Mouse (Mus musculus) spleen, adult 2 months (tissue): ENCODE results near the gene Chmp3. TPM values are rescaled to one million over a fixed set of nuclear protein-coding genes. Genes with fewer than 3 reads are reported as not detected.

Source experiments
- DNase-seq, 2 experiments: peaks; one replicate each; pipeline versions ENCODE4 v3.0.0 to v3.0.0-alpha.2; 2012 to 2021; ENCODE audit warnings: low spot score in 2 of 2, low read depth in 1 of 2
- H3K27ac ChIP-seq: fragments of 200-500 bp; 2 replicates; pipeline ENCODE4 v1.5.1; 2012; ENCODE audit warnings: low read length, inconsistent platforms; ENCODE audit not compliant: insufficient read depth
- H3K27me3 ChIP-seq: fragments of 200-500 bp; 2 replicates; pipeline ENCODE4 v1.6.1; 2012; ENCODE audit warnings: mild to moderate bottlenecking, moderate library complexity, low read length, inconsistent platforms; ENCODE audit not compliant: control insufficient read depth, insufficient read depth
- H3K36me3 ChIP-seq: fragments of 200-500 bp; 2 replicates; pipeline ENCODE4 v1.6.1; 2012; ENCODE audit warnings: mild to moderate bottlenecking, low read length, inconsistent platforms; ENCODE audit not compliant: control insufficient read depth, insufficient read depth
- H3K4me1 ChIP-seq: fragments of 200-500 bp; 2 replicates; pipeline ENCODE4 v1.6.1; 2011; ENCODE audit warnings: inconsistent platforms; ENCODE audit not compliant: control insufficient read depth, insufficient read depth, insufficient read length
- H3K4me3 ChIP-seq: fragments of 200-500 bp; 2 replicates; pipeline ENCODE4 v1.5.1; 2011; ENCODE audit warnings: mild to moderate bottlenecking, inconsistent platforms; ENCODE audit not compliant: insufficient read depth, insufficient read length; ENCODE audit errors: extremely low read depth
- CTCF ChIP-seq: fragments of 200-500 bp; IDR thresholded peaks from 2 replicates; pipeline ENCODE4 v1.5.1; 2011; ENCODE audit warnings: mild to moderate bottlenecking, inconsistent platforms; ENCODE audit not compliant: insufficient read depth, insufficient read length, insufficient replicate concordance; ENCODE audit errors: extremely low read depth
- POLR2A ChIP-seq: fragments of 200-500 bp; IDR thresholded peaks from 2 replicates; pipeline ENCODE4 v1.6.1; 2011; ENCODE audit warnings: low read depth, low read length, inconsistent platforms
- WGBS: fragments of 180-500 bp; shearing (Covaris S2); methylation state at CpG from one replicate; pipeline ENCODE4 v1.1.7; 2018; 5-methylcytosine and 5-hydroxymethylcytosine counted together
- polyA plus RNA-seq: library from polyadenylated mRNA; depleted of rRNA; stranded (reverse); fragments of >200 nt; gene quantifications from 2 replicates; pipeline ENCODE4 v1.2.3, GENCODE M21; 2012

Gene Chmp3
- polyA plus RNA-seq, 1 experiment: 15.3 TPM

DNA sequence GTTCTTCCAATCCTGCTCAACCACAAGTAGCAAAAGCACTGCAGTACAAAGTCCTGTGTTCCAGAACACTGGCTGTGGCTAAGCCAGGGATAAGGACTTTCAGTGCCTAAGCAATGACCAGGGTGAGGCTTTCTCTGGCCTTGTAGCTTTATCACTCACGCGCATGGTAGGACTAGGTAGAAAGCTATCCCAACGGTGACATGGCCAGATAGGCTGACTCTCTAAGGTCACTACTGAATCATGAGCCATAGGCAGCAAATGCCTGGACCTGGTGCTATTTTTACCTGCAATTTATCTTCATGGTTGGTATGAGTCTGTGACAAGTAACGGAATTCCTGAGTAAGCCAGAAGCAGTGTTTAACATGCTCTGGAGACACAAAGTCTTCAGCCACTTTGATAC lies 46.6 kb downstream of the Chmp3 start:
- 94% methylated on average over 4 of the region's 4 CpGs for WGBS
- TF ChIP-seq POLR2A: no peak
- TF ChIP-seq CTCF: no peak
- no peak overlapping the region for H3K27ac ChIP-seq
- peaks cover 48% of the 10 kb centered on the region for H3K36me3 ChIP-seq
- no peaks in the 10 kb centered on the region for H3K27me3 ChIP-seq
- no peak overlapping the region for H3K4me3 ChIP-seq
- H3K4me1 ChIP-seq: no peaks in the 10 kb centered on the region
- DNase-seq: no peak

DNA sequence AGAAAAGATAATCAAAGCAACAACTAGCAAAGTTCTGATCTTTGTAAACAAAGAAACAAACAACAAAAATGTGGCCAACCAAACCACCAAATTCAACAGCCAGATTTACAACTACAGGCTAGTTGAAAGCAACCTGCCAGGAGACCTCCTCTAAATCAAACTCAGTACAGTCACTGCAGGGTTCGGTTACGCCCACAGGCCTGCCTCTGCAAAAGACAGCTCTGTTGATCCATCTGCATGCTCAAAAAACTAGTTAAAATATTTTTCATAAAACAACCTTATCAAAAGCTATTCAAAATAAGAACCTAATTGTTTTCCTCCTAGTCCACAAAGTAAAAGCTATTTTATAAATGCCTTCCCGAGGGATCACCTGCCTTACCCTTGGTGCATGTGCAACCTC lies 64.2 kb downstream of the Chmp3 start:
- H3K36me3 ChIP-seq: peaks cover 39% of the 10 kb centered on the region
- no peak overlapping the region for H3K4me3 ChIP-seq
- DNase-seq: no peak
- WGBS: 97% methylated on average over 3 of the region's 3 CpGs
- TF ChIP-seq CTCF: no peak
- TF ChIP-seq POLR2A: no peak
- no peaks in the 10 kb centered on the region for H3K27me3 ChIP-seq
- no peaks in the 10 kb centered on the region for H3K4me1 ChIP-seq
- no peak overlapping the region for H3K27ac ChIP-seq

DNA sequence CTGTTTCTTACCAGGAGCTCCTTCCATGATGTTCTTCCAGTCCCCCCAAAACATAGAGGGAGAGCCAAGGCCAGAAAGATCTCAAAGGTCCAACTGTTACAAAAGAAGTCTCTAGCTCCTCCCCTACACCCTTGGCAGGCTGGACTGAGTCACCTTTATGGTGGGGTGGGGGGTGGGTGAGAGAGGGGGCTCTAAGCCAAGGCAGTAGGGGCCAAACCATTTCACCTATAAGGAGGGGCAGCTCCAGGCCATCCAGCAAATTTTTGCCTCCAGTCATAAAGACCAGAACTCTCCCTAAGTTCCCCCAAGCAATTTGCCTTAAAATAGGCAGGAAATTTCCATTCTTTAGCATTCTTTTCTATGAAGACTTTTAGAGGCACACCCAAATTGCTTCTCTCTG lies 65.4 kb downstream of the Chmp3 start:
- no peak for DNase-seq

DNA sequence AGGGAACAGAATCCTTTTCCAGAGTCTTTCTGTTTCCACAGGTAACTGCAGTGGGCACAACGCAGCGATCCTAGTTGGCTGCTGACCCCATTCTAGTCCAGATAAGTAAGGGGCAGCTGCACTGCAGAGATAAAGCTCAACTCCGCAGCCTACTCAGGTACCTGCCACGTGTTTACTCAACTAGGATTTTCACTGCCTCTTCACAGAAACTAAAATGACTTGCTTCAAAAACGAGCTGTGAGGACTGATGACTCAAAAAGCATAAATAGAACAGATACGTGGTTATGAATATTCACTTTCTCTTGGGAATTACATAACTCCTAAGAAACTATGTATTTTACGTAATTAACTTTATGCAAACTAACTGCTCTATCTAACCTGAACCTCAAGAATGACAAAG lies 66.4 kb downstream of the Chmp3 start:
- Histone ChIP-seq H3K4me3 (no peak overlapping the region), H3K4me1 (no peaks in the 10 kb centered on the region), H3K36me3 (peaks cover 38% of the 10 kb centered on the region), H3K27ac (no peak overlapping the region), H3K27me3 (no peaks in the 10 kb centered on the region)
- WGBS: 82% methylated on average over 7 of the region's 7 CpGs
- no peak for TF ChIP-seq CTCF
- TF ChIP-seq POLR2A: no peak
- DNase-seq: no peak

More for the DNA sequence above, 65.4 kb downstream of the Chmp3 start:
- Histone ChIP-seq H3K4me3 (no peak overlapping the region), H3K27ac (no peak overlapping the region), H3K4me1 (no peaks in the 10 kb centered on the region), H3K27me3 (no peaks in the 10 kb centered on the region), H3K36me3 (peaks cover 38% of the 10 kb centered on the region)
- TF ChIP-seq CTCF (no peak), POLR2A (no peak)

DNA sequence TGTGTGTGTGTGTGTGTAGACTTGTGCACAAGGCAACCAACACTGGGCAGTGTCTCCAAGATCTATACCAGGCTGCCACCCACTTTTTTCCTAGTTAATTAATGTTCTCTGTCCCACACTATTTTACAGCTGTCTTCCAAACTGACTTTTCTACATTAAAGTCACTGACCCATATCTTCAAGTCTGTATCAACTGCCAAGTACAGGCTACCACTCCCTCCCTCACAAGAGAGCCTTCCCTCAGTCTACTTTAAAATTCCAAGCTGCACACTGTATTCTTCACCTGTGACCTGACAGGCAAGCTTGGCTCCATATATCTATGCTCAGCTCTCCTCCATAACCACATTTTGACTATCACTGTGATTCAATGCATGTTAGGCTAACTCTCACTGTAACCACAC lies 69.6 kb downstream of the Chmp3 start:
- H3K4me1 ChIP-seq: no peaks in the 10 kb centered on the region
- H3K27me3 ChIP-seq: no peaks in the 10 kb centered on the region
- no peak for DNase-seq
- no peak for TF ChIP-seq CTCF
- TF ChIP-seq POLR2A: no peak
- H3K4me3 ChIP-seq: no peak overlapping the region
- peaks cover 47% of the 10 kb centered on the region for H3K36me3 ChIP-seq
- no peak overlapping the region for H3K27ac ChIP-seq

DNA sequence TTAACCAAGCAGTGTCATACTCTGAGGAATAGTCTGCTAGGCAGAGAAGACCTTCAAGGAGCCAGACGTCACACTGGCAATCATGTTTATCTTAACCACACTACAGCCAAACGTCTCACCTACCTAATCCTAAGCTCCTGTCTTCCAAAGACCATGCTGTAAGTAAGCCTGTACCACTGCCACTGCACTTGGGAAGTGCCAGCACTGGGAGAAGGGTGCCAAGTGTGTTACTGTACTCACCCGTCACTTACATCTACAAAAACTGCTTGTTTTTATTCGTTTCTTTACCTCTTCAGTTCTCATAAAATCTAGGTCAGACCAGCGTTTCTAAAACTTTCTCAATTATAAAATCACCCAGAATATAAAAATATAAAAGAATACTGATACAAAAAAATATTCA lies 73.4 kb downstream of the Chmp3 start:
- 85% methylated on average over 5 of the region's 5 CpGs for WGBS
- DNase-seq: no peak
- Histone ChIP-seq H3K4me3 (no peak overlapping the region), H3K36me3 (peaks cover 46% of the 10 kb centered on the region), H3K27me3 (no peaks in the 10 kb centered on the region), H3K4me1 (no peaks in the 10 kb centered on the region), H3K27ac (no peak overlapping the region)
- TF ChIP-seq CTCF (no peak), POLR2A (no peak)

DNA sequence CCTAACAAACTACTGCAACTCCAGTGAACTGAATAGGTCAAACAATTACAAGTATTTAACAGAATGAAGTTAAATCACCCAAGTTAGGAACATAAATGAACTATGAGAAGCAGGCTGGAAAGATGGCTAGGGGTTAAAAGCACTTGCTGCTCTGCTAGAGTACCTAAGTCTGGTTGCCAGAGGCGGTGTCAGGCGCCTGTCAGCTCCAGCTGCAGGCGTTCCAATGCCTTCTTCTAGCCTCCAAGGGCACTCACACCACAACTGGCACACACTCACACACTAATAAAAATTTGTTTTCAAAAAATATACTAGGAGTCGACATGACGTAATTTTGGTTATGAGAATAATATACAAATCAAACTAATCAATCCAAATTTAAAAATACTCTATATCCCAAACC lies 78.0 kb downstream of the Chmp3 start:
- peaks cover 37% of the 10 kb centered on the region for H3K36me3 ChIP-seq
- H3K27ac ChIP-seq: no peak overlapping the region
- WGBS: 94% methylated on average over 5 of the region's 5 CpGs
- no peak overlapping the region for H3K4me3 ChIP-seq
- TF ChIP-seq POLR2A (no peak), CTCF (no peak)
- no peaks in the 10 kb centered on the region for H3K27me3 ChIP-seq
- DNase-seq: no peak
- H3K4me1 ChIP-seq: no peaks in the 10 kb centered on the region

DNA sequence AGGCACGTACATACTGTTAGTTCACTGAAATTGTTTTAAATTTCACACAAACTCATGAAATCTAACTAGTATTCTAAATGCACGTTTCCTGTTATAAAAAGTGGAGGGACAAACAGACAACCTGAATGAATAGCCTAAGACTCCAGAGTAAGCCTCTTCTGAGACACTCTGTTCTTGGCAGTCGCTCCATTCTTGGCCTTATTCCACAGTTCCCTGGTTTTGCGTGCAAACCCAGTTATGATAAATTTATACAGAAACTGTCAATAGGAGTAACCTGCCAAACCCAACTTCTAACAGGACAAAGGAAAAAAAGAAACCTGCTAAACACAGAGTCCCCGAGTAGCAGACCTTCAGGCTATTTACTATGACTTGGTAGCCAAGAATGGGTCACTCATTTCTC lies 78.4 kb downstream of the Chmp3 start:
- DNase-seq: no peak
- H3K36me3 ChIP-seq: peaks cover 35% of the 10 kb centered on the region
- H3K27me3 ChIP-seq: no peaks in the 10 kb centered on the region
- WGBS: 93% methylated on average over 5 of the region's 5 CpGs
- H3K27ac ChIP-seq: no peak overlapping the region
- no peaks in the 10 kb centered on the region for H3K4me1 ChIP-seq
- H3K4me3 ChIP-seq: no peak overlapping the region
- no peak for TF ChIP-seq POLR2A
- no peak for TF ChIP-seq CTCF
